Mouse (Mus musculus): ENCODE data around the gene Hip1. TPM values are rescaled to one million over a fixed set of nuclear protein-coding genes. Genes with fewer than 3 reads are reported as not detected.
A peak's percentile ranks its signal among the peaks of the same experiment; 100 is the strongest.

The Hip1 gene
- total and polyA plus RNA-seq, 2 experiments from 2014 or later, result 9.8 to 41.0 TPM

DNA sequence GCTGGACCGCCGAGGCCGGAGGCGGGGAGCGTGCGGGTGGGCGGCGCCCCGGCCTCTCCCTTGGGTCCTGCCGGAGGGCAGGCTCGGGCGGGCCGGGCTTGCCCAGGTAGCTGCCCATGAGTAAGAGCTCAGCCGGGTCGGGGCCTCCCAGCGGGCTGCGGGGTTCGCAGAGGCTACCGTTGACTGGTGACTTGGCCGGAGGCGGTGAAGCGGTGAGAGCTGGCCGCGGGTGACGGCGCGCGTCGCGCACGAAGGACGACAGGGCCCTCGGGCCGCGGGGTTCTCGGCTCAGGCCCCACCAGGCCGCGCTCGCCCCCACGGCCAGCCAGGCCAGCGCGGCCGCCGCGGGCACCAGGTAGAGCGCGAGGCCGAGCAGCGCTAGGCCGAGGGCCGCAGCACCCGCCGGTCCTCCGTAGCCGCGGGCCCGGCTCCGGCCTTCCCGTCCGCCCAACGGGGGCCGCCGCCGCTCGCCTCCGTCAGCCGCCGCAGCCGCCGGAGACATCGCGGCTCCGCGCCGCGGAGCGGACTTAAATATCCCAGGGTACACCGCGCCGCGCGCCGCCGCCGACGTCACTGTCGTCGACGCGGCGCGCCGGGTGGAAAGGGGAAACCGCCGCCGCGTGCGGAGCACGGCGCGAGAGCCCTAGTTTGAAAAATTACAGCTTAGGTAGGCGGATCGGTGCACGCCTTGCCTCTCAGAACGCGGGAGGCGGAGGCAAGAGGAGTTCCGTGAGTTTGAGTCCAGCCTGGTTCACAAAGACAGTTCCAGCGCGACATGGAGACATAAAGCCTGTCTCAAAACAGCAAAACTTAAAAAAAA is 150.7 kb downstream of the Hip1 start, which contains the start of gene Pom121:
TSS of gene Pom121 (minus strand) at position 543 of the 820 bp plus-strand sequence.
- Histone ChIP-seq H3K9me3 (replicated peaks; ENCODE audit: control insufficient read depth, low read length) (no peaks in the 10 kb centered on the region), H3K27ac (ENCODE audit: low read depth) (peak within 1 kb of the TSS; percentile 89), H3K27me3 (ENCODE audit: control insufficient read depth, insufficient read depth, low read length) (no peaks in the 10 kb centered on the region), H3K4me3 (ENCODE audit: low read depth, low read length) (peak within 1 kb of the TSS; percentile 96), H3K36me3 (replicated peaks; ENCODE audit: control insufficient read depth, insufficient read depth, low read length) (peaks cover 30% of the 10 kb centered on the region), H3K4me2 (ENCODE audit: low read depth, low read length) (peak within 1 kb of the TSS; percentile 87), H3K9ac (replicated peaks; ENCODE audit: low read depth, low read length) (peak within 1 kb of the TSS; percentile 99), H3K4me1 (ENCODE audit: control insufficient read depth, insufficient read depth) (peaks cover 11% of the 10 kb centered on the region)
- WGBS, result under 1% methylated on average over 87 of the region's 110 CpGs
- peak; percentile 84 for DNase-seq (ENCODE audit: low spot score)
- TF ChIP-seq EP300 (IDR thresholded peaks at IDR 0.05; ENCODE audit: low read depth) (0 out of 2 replicates have a peak, but pooled peaks have one; percentile 37), CTCF (IDR thresholded peaks at IDR 0.05; ENCODE audit: low read depth) (no peak)
- peak; percentile 93 for ATAC-seq (ENCODE audit: insufficient read depth, low read depth)

DNA sequence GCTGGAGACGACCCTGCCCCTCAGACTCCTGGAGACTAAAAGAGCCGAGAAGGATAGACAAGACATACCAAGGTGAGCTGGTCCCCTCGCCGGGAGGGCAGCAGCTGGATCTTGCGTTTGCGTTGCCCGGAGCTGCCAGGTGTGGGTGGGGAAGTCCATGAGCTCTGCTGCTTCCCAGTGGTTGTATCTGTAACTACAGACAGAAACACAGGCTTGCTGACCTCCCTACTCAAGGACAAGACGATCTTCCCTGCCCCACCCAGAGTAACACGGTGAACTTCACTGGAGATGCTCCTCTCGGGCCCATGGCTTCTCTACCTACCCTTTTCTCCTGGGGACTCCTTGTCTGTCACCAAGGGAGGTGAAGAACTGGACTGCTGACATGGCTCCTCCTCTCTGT is 161.1 kb downstream of the Hip1 start:
- 78% methylated on average over 10 of the region's 10 CpGs for WGBS
- no peak overlapping the region for H3K27ac ChIP-seq (ENCODE audit: low read depth)
- no peak for TF ChIP-seq EP300 (IDR thresholded peaks at IDR 0.05; ENCODE audit: low read depth)
- no peak for TF ChIP-seq CTCF (IDR thresholded peaks at IDR 0.05; ENCODE audit: low read depth)
- ATAC-seq (ENCODE audit: insufficient read depth, low read depth), result no peak
- H3K27me3 ChIP-seq (ENCODE audit: control insufficient read depth, insufficient read depth, low read length), result no peaks in the 10 kb centered on the region
- H3K4me3 ChIP-seq (ENCODE audit: low read depth, low read length), result no peak overlapping the region
- DNase-seq (ENCODE audit: low spot score), result no peak
- H3K9me3 ChIP-seq (replicated peaks; ENCODE audit: control insufficient read depth, low read length), result no peaks in the 10 kb centered on the region
- no peak overlapping the region for H3K9ac ChIP-seq (replicated peaks; ENCODE audit: low read depth, low read length)
- H3K4me2 ChIP-seq (ENCODE audit: low read depth, low read length), result no peak overlapping the region
- H3K36me3 ChIP-seq (replicated peaks; ENCODE audit: control insufficient read depth, insufficient read depth, low read length), result peaks cover 97% of the 10 kb centered on the region
- H3K4me1 ChIP-seq (ENCODE audit: control insufficient read depth, insufficient read depth), result no peaks in the 10 kb centered on the region

DNA sequence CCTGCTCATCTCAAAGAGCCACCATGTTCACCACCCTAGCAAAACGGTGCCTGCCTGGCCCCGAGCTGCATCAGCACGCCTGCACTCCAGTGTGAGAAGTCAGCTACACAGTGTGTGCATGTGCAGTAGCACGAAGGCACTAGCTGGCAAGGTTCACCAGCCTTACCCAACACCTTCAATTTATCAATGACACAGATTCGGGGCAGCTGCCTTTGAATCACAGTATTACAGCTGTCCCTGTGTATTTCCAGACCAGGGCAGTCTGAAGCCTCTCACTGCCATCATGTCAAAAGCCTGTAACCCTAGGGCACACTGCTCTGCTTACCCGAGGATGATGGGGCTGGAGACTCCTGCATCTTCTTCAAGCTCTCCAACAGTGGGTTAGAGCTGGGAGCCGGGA is 162.2 kb downstream of the Hip1 start:
- no peak overlapping the region for H3K27ac ChIP-seq (ENCODE audit: low read depth)
- no peak overlapping the region for H3K9ac ChIP-seq (replicated peaks; ENCODE audit: low read depth, low read length)
- DNase-seq (ENCODE audit: low spot score), result no peak
- no peak overlapping the region for H3K4me2 ChIP-seq (ENCODE audit: low read depth, low read length)
- no peaks in the 10 kb centered on the region for H3K9me3 ChIP-seq (replicated peaks; ENCODE audit: control insufficient read depth, low read length)
- TF ChIP-seq EP300 (IDR thresholded peaks at IDR 0.05; ENCODE audit: low read depth) (no peak), CTCF (IDR thresholded peaks at IDR 0.05; ENCODE audit: low read depth) (no peak)
- H3K36me3 ChIP-seq (replicated peaks; ENCODE audit: control insufficient read depth, insufficient read depth, low read length), result peaks cover 97% of the 10 kb centered on the region
- H3K4me3 ChIP-seq (ENCODE audit: low read depth, low read length), result no peak overlapping the region
- H3K4me1 ChIP-seq (ENCODE audit: control insufficient read depth, insufficient read depth), result no peaks in the 10 kb centered on the region
- no peaks in the 10 kb centered on the region for H3K27me3 ChIP-seq (ENCODE audit: control insufficient read depth, insufficient read depth, low read length)
- 85% methylated on average over 7 of the region's 7 CpGs for WGBS
- no peak for ATAC-seq (ENCODE audit: insufficient read depth, low read depth)

DNA sequence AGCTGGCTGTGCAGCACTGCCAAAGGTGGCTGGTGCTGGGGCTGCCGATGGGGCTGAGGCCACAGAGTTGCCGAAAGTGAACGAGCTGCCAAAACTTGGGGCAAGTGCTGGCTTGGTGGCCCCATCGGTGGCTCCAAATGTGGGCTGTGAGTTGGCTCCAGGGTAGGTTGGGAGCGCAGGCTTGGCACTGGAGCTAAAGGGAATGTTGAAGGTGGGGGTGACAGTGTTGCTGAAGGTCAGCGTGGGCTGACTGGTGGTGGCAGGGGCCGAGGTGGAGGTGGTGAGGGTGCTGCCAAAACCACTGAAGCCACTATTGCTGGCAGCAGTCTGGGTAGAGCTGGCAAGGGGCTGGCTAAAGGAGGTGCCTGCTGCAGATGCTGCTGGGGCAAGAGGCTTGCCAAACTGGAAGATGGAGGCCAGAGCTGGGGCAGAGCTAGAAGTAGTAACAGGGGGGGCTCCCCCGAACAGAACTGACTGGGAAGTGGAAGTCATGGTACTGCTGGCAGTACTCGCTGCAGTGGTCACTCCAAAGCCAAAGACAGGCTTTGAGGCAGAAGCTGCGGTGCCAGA is 163.5 kb downstream of the Hip1 start:
- no peak for DNase-seq (ENCODE audit: low spot score)
- H3K27me3 ChIP-seq (ENCODE audit: control insufficient read depth, insufficient read depth, low read length), result no peaks in the 10 kb centered on the region
- no peak for ATAC-seq (ENCODE audit: insufficient read depth, low read depth)
- H3K9ac ChIP-seq (replicated peaks; ENCODE audit: low read depth, low read length), result no peak overlapping the region
- H3K4me3 ChIP-seq (ENCODE audit: low read depth, low read length), result no peak overlapping the region
- H3K9me3 ChIP-seq (replicated peaks; ENCODE audit: control insufficient read depth, low read length), result no peaks in the 10 kb centered on the region
- H3K36me3 ChIP-seq (replicated peaks; ENCODE audit: control insufficient read depth, insufficient read depth, low read length), result peaks cover 92% of the 10 kb centered on the region
- WGBS, result 89% methylated on average over 10 of the region's 10 CpGs
- H3K4me1 ChIP-seq (ENCODE audit: control insufficient read depth, insufficient read depth), result no peaks in the 10 kb centered on the region
- H3K4me2 ChIP-seq (ENCODE audit: low read depth, low read length), result no peak overlapping the region
- no peak for TF ChIP-seq CTCF (IDR thresholded peaks at IDR 0.05; ENCODE audit: low read depth)
- no peak for TF ChIP-seq EP300 (IDR thresholded peaks at IDR 0.05; ENCODE audit: low read depth)
- no peak overlapping the region for H3K27ac ChIP-seq (ENCODE audit: low read depth)

DNA sequence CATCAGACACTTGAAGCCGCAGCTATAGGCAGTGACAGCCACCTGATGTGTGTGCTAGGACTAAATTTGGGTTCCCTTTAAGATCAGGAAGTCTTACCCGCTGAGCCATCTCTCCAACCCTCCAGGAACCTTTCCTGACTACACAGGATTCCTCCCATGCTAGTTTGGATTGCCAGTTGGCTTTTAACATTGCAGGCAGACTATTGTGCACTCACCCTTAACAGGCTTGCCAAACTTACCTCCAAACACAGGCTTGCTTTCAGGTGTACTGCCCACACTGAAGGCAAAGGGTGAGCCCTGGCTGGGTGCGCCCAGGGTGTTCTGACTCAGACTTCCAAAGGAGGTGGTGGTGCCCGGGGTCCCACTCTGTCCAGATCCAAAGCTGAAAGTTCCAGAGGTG is 164.2 kb downstream of the Hip1 start:
- ATAC-seq (ENCODE audit: insufficient read depth, low read depth) (no peak), DNase-seq (ENCODE audit: low spot score) (no peak)
- no peak overlapping the region for H3K4me3 ChIP-seq (ENCODE audit: low read depth, low read length)
- TF ChIP-seq EP300 (IDR thresholded peaks at IDR 0.05; ENCODE audit: low read depth), result no peak
- TF ChIP-seq CTCF (IDR thresholded peaks at IDR 0.05; ENCODE audit: low read depth), result no peak
- H3K27me3 ChIP-seq (ENCODE audit: control insufficient read depth, insufficient read depth, low read length), result no peaks in the 10 kb centered on the region
- 90% methylated on average over 4 of the region's 4 CpGs for WGBS
- peaks cover 94% of the 10 kb centered on the region for H3K36me3 ChIP-seq (replicated peaks; ENCODE audit: control insufficient read depth, insufficient read depth, low read length)
- no peak overlapping the region for H3K4me2 ChIP-seq (ENCODE audit: low read depth, low read length)
- H3K27ac ChIP-seq (ENCODE audit: low read depth), result no peak overlapping the region
- no peaks in the 10 kb centered on the region for H3K9me3 ChIP-seq (replicated peaks; ENCODE audit: control insufficient read depth, low read length)
- H3K9ac ChIP-seq (replicated peaks; ENCODE audit: low read depth, low read length), result no peak overlapping the region
- H3K4me1 ChIP-seq (ENCODE audit: control insufficient read depth, insufficient read depth), result no peaks in the 10 kb centered on the region

Measured in heart, postnatal 0 days (tissue).